ENCODE assay signal across 26 mouse cellular contexts in genomic region chr5:99656024-99656423, GRCm38 (mm10).
DNase-seq lines count a peak whose midpoint lies in the region; ATAC-seq and TF ChIP-seq lines count a peak whose summit lies in the region.
"Had no signal": no experiment of that assay in that cellular context is flagged by ENCODE, and none has a peak within 500 bp of the region (broad histone marks: within the 10 kb centered on the region; RNA-seq: fewer than 3 reads in every experiment).

No protein-coding gene starts in this region.

- H3K4me1 ChIP-seq in intestine, embryonic 15.5 days (replicated peaks), result no peaks in the 10 kb centered on the region
- H3K4me1 ChIP-seq in intestine, embryonic 16.5 days (ENCODE audit: control insufficient read depth, insufficient read depth, low read length), result no peaks in the 10 kb centered on the region
- H3K4me1 ChIP-seq in lung, embryonic 14.5 days (ENCODE audit: insufficient read depth), result no peaks in the 10 kb centered on the region
- no peaks in the 10 kb centered on the region for H3K4me1 ChIP-seq in lung, adult 2 months (ENCODE audit: control insufficient read depth, insufficient read depth, low read length)
- H3K4me1 ChIP-seq in forebrain, embryonic 15.5 days, result peaks cover 6% of the 10 kb centered on the region; the same call in 1 of the 2 replicates
- H3K4me1 ChIP-seq: heart, embryonic 15.5 days had no signal

- peak; percentile 23 for DNase-seq in lung, embryonic 14.5 days
- no peak for DNase-seq in lung, adult 2 months
- DNase-seq in ES-CJ7 (ENCODE audit: low read depth, low spot score) (peak; percentile 28), ZHBTc4 (ENCODE audit: low read depth, low spot score) (peak; percentile 62)
- no peak for DNase-seq in frontal cortex, adult 2 months (ENCODE audit: extremely low spot score in 1 of 2, low spot score in 1 of 2)
- DNase-seq: adrenal gland, postnatal 10 days; cerebellum, adult 11 months; cerebellum, adult 8-10 months; cerebellum, postnatal 10 days; cerebellum, postnatal 36 days; embryo, embryonic 11 days; forebrain, postnatal 0 days; gastrocnemius, postnatal 25 days; heart, adult 18-20 months; heart, postnatal 10 days; heart, postnatal 36 days had no signal

- TF ChIP-seq CTCF in lung, embryonic 14.5 days (IDR thresholded peaks at IDR 0.05; ENCODE audit: low read depth), result no peak
- TF ChIP-seq CTCF in lung, adult 2 months (IDR thresholded peaks at IDR 0.05; ENCODE audit: insufficient read depth, low read length), result no peak

- ATAC-seq in intestine, embryonic 15.5 days, result peak; percentile 67; the same call in 1 of the 2 replicates
- ATAC-seq in intestine, embryonic 16.5 days, result no peak
- ATAC-seq in lung, embryonic 14.5 days (ENCODE audit: insufficient read depth), result no peak
- ATAC-seq in forebrain, embryonic 15.5 days (replicated peaks), result no peak
- ATAC-seq: forebrain, embryonic 13.5 days; forebrain, postnatal 0 days; hindbrain, embryonic 16.5 days had no signal

- H3K9ac ChIP-seq in intestine, embryonic 15.5 days, result no peak overlapping the region
- no peak overlapping the region for H3K9ac ChIP-seq in intestine, embryonic 16.5 days (ENCODE audit: low read depth, low read length)
- no peak overlapping the region for H3K9ac ChIP-seq in lung, embryonic 14.5 days
- no peak overlapping the region for H3K9ac ChIP-seq in forebrain, embryonic 15.5 days (replicated peaks)
- H3K9ac ChIP-seq: forebrain, embryonic 13.5 days; forebrain, postnatal 0 days; heart, embryonic 12.5 days; heart, embryonic 15.5 days; hindbrain, embryonic 13.5 days had no signal

- 37% methylated on average over 5 of the region's 5 CpGs for WGBS in intestine, embryonic 15.5 days
- WGBS in intestine, embryonic 16.5 days, result 47% methylated on average over 5 of the region's 5 CpGs
- 33% methylated on average over 5 of the region's 5 CpGs for WGBS in lung, embryonic 14.5 days
- 42% methylated on average over 5 of the region's 5 CpGs for WGBS in lung, adult 2 months
- WGBS in forebrain, embryonic 15.5 days, result 61% methylated on average over 5 of the region's 5 CpGs

- H3K27me3 ChIP-seq in intestine, embryonic 15.5 days (replicated peaks), result no peaks in the 10 kb centered on the region
- H3K27me3 ChIP-seq in intestine, embryonic 16.5 days (replicated peaks; ENCODE audit: control insufficient read depth, insufficient read depth, low read length), result no peaks in the 10 kb centered on the region
- no peaks in the 10 kb centered on the region for H3K27me3 ChIP-seq in lung, embryonic 14.5 days (ENCODE audit: insufficient read depth, low read length)
- H3K27me3 ChIP-seq in forebrain, embryonic 15.5 days, result no peaks in the 10 kb centered on the region
- H3K27me3 ChIP-seq: forebrain, embryonic 13.5 days; heart, embryonic 12.5 days; heart, embryonic 15.5 days; hindbrain, embryonic 13.5 days had no signal

- no peak overlapping the region for H3K4me3 ChIP-seq in intestine, embryonic 15.5 days (replicated peaks)
- H3K4me3 ChIP-seq in intestine, embryonic 16.5 days (ENCODE audit: low read length), result no peak overlapping the region
- no peak overlapping the region for H3K4me3 ChIP-seq in lung, embryonic 14.5 days (ENCODE audit: low read depth, low read length)
- no peak overlapping the region for H3K4me3 ChIP-seq in lung, adult 2 months (replicated peaks; ENCODE audit: extremely low read depth, low read depth, low read length)
- no peak overlapping the region for H3K4me3 ChIP-seq in forebrain, embryonic 15.5 days
- H3K4me3 ChIP-seq: forebrain, embryonic 10.5 days; forebrain, embryonic 13.5 days; heart, embryonic 12.5 days; heart, embryonic 15.5 days; hindbrain, embryonic 10.5 days; hindbrain, embryonic 13.5 days had no signal

- H3K9me3 ChIP-seq in intestine, embryonic 15.5 days, result no peaks in the 10 kb centered on the region; the same call in 1 of the 2 replicates
- H3K9me3 ChIP-seq in intestine, embryonic 16.5 days (ENCODE audit: control insufficient read depth, low read length), result no peaks in the 10 kb centered on the region
- no peaks in the 10 kb centered on the region for H3K9me3 ChIP-seq in lung, embryonic 14.5 days (ENCODE audit: low read depth, low read length)
- H3K9me3 ChIP-seq in forebrain, embryonic 15.5 days, result no peaks in the 10 kb centered on the region
- H3K9me3 ChIP-seq: forebrain, embryonic 10.5 days; forebrain, embryonic 13.5 days; heart, embryonic 15.5 days; hindbrain, embryonic 10.5 days; hindbrain, embryonic 13.5 days had no signal

- no peak overlapping the region for H3K27ac ChIP-seq in intestine, embryonic 15.5 days
- H3K27ac ChIP-seq in intestine, embryonic 16.5 days (ENCODE audit: low read length), result no peak overlapping the region
- no peak overlapping the region for H3K27ac ChIP-seq in lung, embryonic 14.5 days (ENCODE audit: low read depth)
- H3K27ac ChIP-seq in forebrain, embryonic 15.5 days (replicated peaks), result no peak overlapping the region
- H3K27ac ChIP-seq: forebrain, embryonic 10.5 days; forebrain, embryonic 13.5 days; heart, embryonic 15.5 days; hindbrain, embryonic 13.5 days had no signal

- no peak overlapping the region for H3K4me2 ChIP-seq in intestine, embryonic 15.5 days (replicated peaks)
- no peak overlapping the region for H3K4me2 ChIP-seq in intestine, embryonic 16.5 days (ENCODE audit: low read depth, low read length)
- no peak overlapping the region for H3K4me2 ChIP-seq in lung, embryonic 14.5 days
- no peak overlapping the region for H3K4me2 ChIP-seq in forebrain, embryonic 15.5 days (replicated peaks)
- H3K4me2 ChIP-seq: forebrain, embryonic 13.5 days; heart, embryonic 12.5 days; heart, embryonic 15.5 days; hindbrain, embryonic 13.5 days had no signal

- no peaks in the 10 kb centered on the region for H3K36me3 ChIP-seq in intestine, embryonic 15.5 days
- no peaks in the 10 kb centered on the region for H3K36me3 ChIP-seq in intestine, embryonic 16.5 days (ENCODE audit: control insufficient read depth, insufficient read depth, low read length)
- H3K36me3 ChIP-seq in lung, embryonic 14.5 days (ENCODE audit: insufficient read depth), result no peaks in the 10 kb centered on the region
- H3K36me3 ChIP-seq in forebrain, embryonic 15.5 days, result no peaks in the 10 kb centered on the region
- H3K36me3 ChIP-seq: forebrain, embryonic 10.5 days; heart, embryonic 12.5 days; heart, embryonic 15.5 days; hindbrain, embryonic 10.5 days; hindbrain, embryonic 13.5 days had no signal

- no peak for TF ChIP-seq POLR2A in lung, adult 2 months (IDR thresholded peaks at IDR 0.05; ENCODE audit: borderline replicate concordance, extremely low read depth, low read depth, low read length)

Comparison
In these comparisons a context has a peak if more than half of its experiments do, and no peak if none do; other contexts are left out.
1. DNase-seq: peak in lung, embryonic 14.5 days (single experiment), ES-CJ7 (single experiment) and ZHBTc4 (single experiment); none in lung, adult 2 months (single experiment) and frontal cortex, adult 2 months (0 of 2).